Mouse (Mus musculus) midbrain, postnatal 0 days (tissue): Measurements from ENCODE around the gene Dmp1. TPM values are rescaled to one million over a fixed set of nuclear protein-coding genes. Genes with fewer than 3 reads are reported as not detected.

ENCODE experiments used
- ATAC-seq: fragments of 200-750 bp; cut with Nextera tagmentation; 2 replicates; pipeline ENCODE4 v1.8.0; 2017; ENCODE audit warnings: moderate number of reproducible peaks, mild to moderate bottlenecking, moderate TSS enrichment, moderate library complexity; ENCODE audit not compliant: low FRiP score
- DNase-seq: peaks from one replicate; pipeline ENCODE4 v3.0.0-alpha.2; 2015; ENCODE audit warnings: low spot score
- H3K27ac ChIP-seq: fragments of 300-500 bp; sonication (generic); 2 replicates; pipeline ENCODE4 v1.5.1; 2014; ENCODE audit warnings: low read depth, mild to moderate bottlenecking, low read length, mixed read lengths
- H3K27me3 ChIP-seq: fragments of 300-500 bp; sonication (generic); 2 replicates; pipeline ENCODE4 v1.6.1; 2014; ENCODE audit warnings: low read length, control low read depth, mixed read lengths; ENCODE audit not compliant: insufficient read depth
- H3K36me3 ChIP-seq: fragments of 300-500 bp; sonication (generic); 2 replicates; pipeline ENCODE4 v1.6.1; 2014; ENCODE audit warnings: low read length, control low read depth, mixed read lengths; ENCODE audit not compliant: insufficient read depth
- H3K4me1 ChIP-seq: fragments of 300-500 bp; sonication (generic); 2 replicates; pipeline ENCODE4 v1.6.1; 2014; ENCODE audit warnings: mild to moderate bottlenecking, control low read depth, antibody characterized with exemption, low read length, mixed read lengths; ENCODE audit not compliant: insufficient read depth
- H3K4me2 ChIP-seq: fragments of 300-500 bp; sonication (generic); 2 replicates; pipeline ENCODE4 v1.6.1; 2014; ENCODE audit warnings: low read depth, mild to moderate bottlenecking, low read length, mixed read lengths; ENCODE audit not compliant: poor library complexity, severe bottlenecking
- H3K4me3 ChIP-seq: fragments of 300-500 bp; sonication (generic); 2 replicates; pipeline ENCODE4 v1.5.1; 2014; ENCODE audit warnings: low read depth, mild to moderate bottlenecking, low read length, moderate library complexity
- H3K9ac ChIP-seq: fragments of 300-500 bp; sonication (generic); replicated peaks from 2 replicates; pipeline ENCODE4 v1.6.1; 2014; ENCODE audit warnings: mild to moderate bottlenecking, low read length, moderate library complexity, mixed read lengths; ENCODE audit not compliant: poor library complexity, severe bottlenecking
- H3K9me3 ChIP-seq: fragments of 300-500 bp; sonication (generic); 2 replicates; pipeline ENCODE4 v1.6.1; 2016; ENCODE audit warnings: low read length, control low read depth
- CTCF ChIP-seq: IDR thresholded peaks from 2 replicates; pipeline ENCODE4 v1.5.1; 2016; ENCODE audit warnings: antibody characterized with exemption, mild to moderate bottlenecking
- WGBS: fragments of 180-500 bp; shearing (Covaris S2); extraction: QIAGEN DNeasy Blood & Tissue Kit; methylation state at CpG from one replicate; pipeline ENCODE4 v1.1.7; 2014; 5-methylcytosine and 5-hydroxymethylcytosine counted together
- polyA plus RNA-seq: library from polyadenylated mRNA; unstranded; fragments of >200 nt; fragmentation: Nextera tagmentation; extraction: Ambion mirVana; gene quantifications from 2 replicates; pipeline ENCODE4 v1.2.1, GENCODE M21; 2015
- total RNA-seq: library from RNA; depleted of rRNA; stranded (reverse); fragments of >200 nt; gene quantifications from 2 replicates; pipeline ENCODE4 v1.2.3, GENCODE M21; 2014; rRNA removed

Dmp1 gene
- total and polyA plus RNA-seq, 2 experiments from 2014 or later: 0.28 TPM; not detected in 1

- Histone ChIP-seq H3K36me3 (no peaks in the 10 kb centered on the region), H3K27me3 (no peaks in the 10 kb centered on the region), H3K4me1 (no peaks in the 10 kb centered on the region), H3K9me3 (no peaks in the 10 kb centered on the region), H3K4me3 (no peak overlapping the region), H3K27ac (no peak overlapping the region), H3K9ac (no peak overlapping the region), H3K4me2 (no peak overlapping the region)
- no peak for TF ChIP-seq CTCF
- ATAC-seq (no peak), DNase-seq (peak; percentile 37)
- 88% methylated on average over 9 of the region's 9 CpGs for WGBS
Measured at GRCm38 (mm10) chr5:104239674-104240378, 37.4 kb downstream of the Dmp1 start.

GRCm38 (mm10) chr5:104244261-104244660 lies 41.8 kb downstream of the Dmp1 start:
- no peak overlapping the region for H3K4me2 ChIP-seq
- no peaks in the 10 kb centered on the region for H3K36me3 ChIP-seq
- no peak overlapping the region for H3K4me3 ChIP-seq
- WGBS: 88% methylated on average over 2 of the region's 2 CpGs
- DNase-seq (no peak), ATAC-seq (no peak)
- H3K9ac ChIP-seq: no peak overlapping the region
- no peaks in the 10 kb centered on the region for H3K27me3 ChIP-seq
- no peaks in the 10 kb centered on the region for H3K9me3 ChIP-seq
- no peak for TF ChIP-seq CTCF
- H3K4me1 ChIP-seq: no peaks in the 10 kb centered on the region
- no peak overlapping the region for H3K27ac ChIP-seq

- Histone ChIP-seq H3K4me2 (no peak overlapping the region), H3K4me1 (no peaks in the 10 kb centered on the region), H3K27me3 (no peaks in the 10 kb centered on the region), H3K27ac (no peak overlapping the region), H3K36me3 (no peaks in the 10 kb centered on the region), H3K4me3 (no peak overlapping the region), H3K9ac (no peak overlapping the region), H3K9me3 (no peaks in the 10 kb centered on the region)
- DNase-seq: no peak
- TF ChIP-seq CTCF: no peak
- no peak for ATAC-seq
- 91% methylated on average over 5 of the region's 5 CpGs for WGBS
Measured at GRCm38 (mm10) chr5:104251811-104252210, 49.4 kb downstream of the Dmp1 start.

- DNase-seq: no peak
Measured at GRCm38 (mm10) chr5:104256585-104256984, 54.2 kb downstream of the Dmp1 start.

GRCm38 (mm10) chr5:104261908-104262461 lies 59.6 kb downstream of the Dmp1 start:
- Histone ChIP-seq H3K9ac (no peak overlapping the region), H3K4me3 (no peak overlapping the region), H3K36me3 (no peaks in the 10 kb centered on the region), H3K4me2 (no peak overlapping the region), H3K9me3 (no peaks in the 10 kb centered on the region), H3K27ac (no peak overlapping the region), H3K4me1 (no peaks in the 10 kb centered on the region), H3K27me3 (no peaks in the 10 kb centered on the region)
- no peak for DNase-seq
- ATAC-seq: no peak
- WGBS: 79% methylated on average over 4 of the region's 4 CpGs
- no peak for TF ChIP-seq CTCF

More at GRCm38 (mm10) chr5:104256585-104256984, 54.2 kb downstream of the Dmp1 start:
- Histone ChIP-seq H3K9ac (no peak overlapping the region), H3K27me3 (no peaks in the 10 kb centered on the region), H3K4me1 (no peaks in the 10 kb centered on the region), H3K4me2 (no peak overlapping the region), H3K27ac (no peak overlapping the region), H3K9me3 (no peaks in the 10 kb centered on the region), H3K36me3 (no peaks in the 10 kb centered on the region), H3K4me3 (no peak overlapping the region)
- no peak for TF ChIP-seq CTCF
- no peak for ATAC-seq
- 76% methylated on average over 3 of the region's 3 CpGs for WGBS

- H3K27me3 ChIP-seq: no peaks in the 10 kb centered on the region
- H3K36me3 ChIP-seq: no peaks in the 10 kb centered on the region
- TF ChIP-seq CTCF: no peak
Measured at GRCm38 (mm10) chr5:104263014-104263776, 60.8 kb downstream of the Dmp1 start.

More at GRCm38 (mm10) chr5:104263014-104263776, 60.8 kb downstream of the Dmp1 start:
- Histone ChIP-seq H3K9ac (no peak overlapping the region), H3K4me2 (no peak overlapping the region), H3K4me3 (no peak overlapping the region), H3K27ac (no peak overlapping the region), H3K9me3 (no peaks in the 10 kb centered on the region), H3K4me1 (no peaks in the 10 kb centered on the region)
- ATAC-seq (no peak), DNase-seq (no peak)
- WGBS: 85% methylated on average over 13 of the region's 13 CpGs

Other genes starting within 250 kb of the Dmp1 start
- gene Hsd17b13, start 225.2 kb upstream of the Dmp1 start, total RNA-seq: not detected in 2 replicates
- 0.15 and 0.27 TPM in 2 replicates for gene Hsd17b13, start 225.2 kb upstream of the Dmp1 start, polyA plus RNA-seq
- 16.3 and 16.4 TPM in 2 replicates for gene Hsd17b11, start 180.7 kb upstream of the Dmp1 start, total RNA-seq
- gene Hsd17b11, start 180.7 kb upstream of the Dmp1 start, polyA plus RNA-seq: 3.6 and 4.7 TPM in 2 replicates
- 48.8 and 48.9 TPM in 2 replicates for gene Nudt9, start 156.3 kb upstream of the Dmp1 start, total RNA-seq
- 70.4 and 72.5 TPM in 2 replicates for gene Nudt9, start 156.3 kb upstream of the Dmp1 start, polyA plus RNA-seq
- gene Gm17660, start 125.0 kb upstream of the Dmp1 start, total RNA-seq: not detected in 2 replicates
- 0.83 and 1.1 TPM in 2 replicates for gene Gm17660, start 125.0 kb upstream of the Dmp1 start, polyA plus RNA-seq
- gene Sparcl1, start 88.9 kb upstream of the Dmp1 start, total RNA-seq: 438 and 529 TPM in 2 replicates
- 358 and 444 TPM in 2 replicates for gene Sparcl1, start 88.9 kb upstream of the Dmp1 start, polyA plus RNA-seq
- gene Dspp, start 31.9 kb upstream of the Dmp1 start, total RNA-seq: not detected in 2 replicates
- not detected in 2 replicates for gene Dspp, start 31.9 kb upstream of the Dmp1 start, polyA plus RNA-seq
- gene Ibsp, start 96.6 kb downstream of the Dmp1 start, total RNA-seq: 0.16 TPM in 1 of 2 replicates, not detected in the other
- 0.10 TPM in 1 of 2 replicates, not detected in the other for gene Ibsp, start 96.6 kb downstream of the Dmp1 start, polyA plus RNA-seq
- not detected in 2 replicates for gene Mepe, start 122.7 kb downstream of the Dmp1 start, total RNA-seq
- gene Mepe, start 122.7 kb downstream of the Dmp1 start, polyA plus RNA-seq: not detected in 2 replicates
- 14.3 and 18.4 TPM in 2 replicates for gene Spp1, start 232.5 kb downstream of the Dmp1 start, total RNA-seq
- gene Spp1, start 232.5 kb downstream of the Dmp1 start, polyA plus RNA-seq: 25.9 and 31.2 TPM in 2 replicates